Mouse (Mus musculus) CD8-positive naive resting alpha-beta T cell, adult 2 months (primary cell): ENCODE data around the gene Krtap13.
"Not testable (repeated sequence)": the region's sequence is repeated elsewhere in the genome, so short reads cannot be mapped to it uniquely, and the experiment has no call there.

Experiments
- DNase-seq, 2 experiments: peaks; one replicate each; pipeline ENCODE4 v3.0.0; 2022; ENCODE audit warnings: low read depth in 2 of 2, low spot score in 2 of 2

The Krtap13 gene

GRCm38 (mm10) chr16:88751535-88751934 is at the start of gene Krtap13:
Gene Krtap13 (minus strand): TSS chr16:88751635.
- not testable (repeated sequence) for DNase-seq

- DNase-seq, result no peak
Measured at GRCm38 (mm10) chr16:88786786-88787185, 35.4 kb upstream of the Krtap13 start.

- no peak for DNase-seq
Measured at GRCm38 (mm10) chr16:88777596-88777995, 26.2 kb upstream of the Krtap13 start, which contains the start of gene Gm5965. Gene Gm5965 (plus strand): TSS chr16:88777896.

GRCm38 (mm10) chr16:88774106-88774505 is 22.7 kb upstream of the Krtap13 start, which contains the start of gene 2310057N15Rik:
Gene 2310057N15Rik (minus strand): TSS chr16:88774206.
- DNase-seq, result no peak

- DNase-seq, result not testable (repeated sequence)
Measured at GRCm38 (mm10) chr16:88758547-88758946, 7.1 kb upstream of the Krtap13 start, which contains the start of gene 2310034C09Rik. Gene 2310034C09Rik (plus strand): TSS chr16:88758847.

- DNase-seq, result no peak
Measured at GRCm38 (mm10) chr16:88747943-88748342, 3.5 kb downstream of the Krtap13 start.

- no peak for DNase-seq
Measured at GRCm38 (mm10) chr16:88744750-88745340, 6.6 kb downstream of the Krtap13 start.

- no peak for DNase-seq
Measured at GRCm38 (mm10) chr16:88735391-88735790, 16.0 kb downstream of the Krtap13 start.

- DNase-seq, result no peak
Measured at GRCm38 (mm10) chr16:88728812-88729275, 22.6 kb downstream of the Krtap13 start, which contains the start of gene Krtap13-1. Gene Krtap13-1 (plus strand): TSS chr16:88728862.

- DNase-seq, result no peak
Measured at GRCm38 (mm10) chr16:88720031-88720430, 31.4 kb downstream of the Krtap13 start.

GRCm38 (mm10) chr16:88716549-88716948 is 34.9 kb downstream of the Krtap13 start:
- DNase-seq, result no peak

GRCm38 (mm10) chr16:88711245-88711644 is 40.2 kb downstream of the Krtap13 start:
- no peak for DNase-seq

GRCm38 (mm10) chr16:88710757-88711156 is 40.7 kb downstream of the Krtap13 start:
- DNase-seq, result no peak

- DNase-seq, result no peak
Measured at GRCm38 (mm10) chr16:88707496-88708012, 43.9 kb downstream of the Krtap13 start, which contains the start of gene 2310061N02Rik. Gene 2310061N02Rik (minus strand): TSS chr16:88707962.

- DNase-seq, result no peak
Measured at GRCm38 (mm10) chr16:88701072-88701864, 50.2 kb downstream of the Krtap13 start.
